9 mouse cellular contexts compared by ENCODE assay signal in genomic region chrX:11840319-11841035, GRCm38 (mm10).
A peak's percentile ranks its signal among the peaks of the same experiment; 100 is the strongest.
DNase-seq lines count a peak whose midpoint lies in the region; ATAC-seq and TF ChIP-seq lines count a peak whose summit lies in the region.
"Had no signal": no experiment of that assay in that cellular context is flagged by ENCODE, and none has a peak within 500 bp of the region (broad histone marks: within the 10 kb centered on the region; RNA-seq: fewer than 3 reads in every experiment).

No protein-coding gene starts in this region.

- H3K36me3 ChIP-seq in stomach, embryonic 16.5 days (ENCODE audit: control insufficient read depth, insufficient read depth, low read length), result no peaks in the 10 kb centered on the region
- H3K36me3 ChIP-seq: intestine, embryonic 15.5 days had no signal

- peaks cover 6% of the 10 kb centered on the region for H3K27me3 ChIP-seq in stomach, embryonic 16.5 days (ENCODE audit: control insufficient read depth, insufficient read depth, low read length)
- H3K27me3 ChIP-seq: intestine, embryonic 15.5 days; Patski had no signal

- TF ChIP-seq CTCF in gastrocnemius, adult 2 months (IDR thresholded peaks at IDR 0.05), result no peak

- no peaks in the 10 kb centered on the region for H3K9me3 ChIP-seq in stomach, embryonic 16.5 days (replicated peaks; ENCODE audit: control insufficient read depth, low read length)
- H3K9me3 ChIP-seq: intestine, embryonic 15.5 days had no signal

- no peak overlapping the region for H3K9ac ChIP-seq in stomach, embryonic 16.5 days (ENCODE audit: low read length)
- H3K9ac ChIP-seq: intestine, embryonic 15.5 days had no signal

- H3K27ac ChIP-seq in gastrocnemius, adult 2 months, result peak overlapping the region; percentile 85
- peak overlapping the region; percentile 25 for H3K27ac ChIP-seq in stomach, embryonic 16.5 days (ENCODE audit: low read length)

- DNase-seq in ovary, adult 18-20 months (ENCODE audit: low spot score), result peak; percentile 35
- DNase-seq in ovary, postnatal 14 days (ENCODE audit: low spot score), result no peak
- DNase-seq in gastrocnemius, adult 2 months, result peak; percentile 72
- peak; percentile 21 to 33 for DNase-seq in heart, postnatal 36 days
- no peak for DNase-seq in thymus, postnatal 25 days
- DNase-seq in right cerebral cortex, adult 18-20 months, result no peak

- H3K4me2 ChIP-seq in stomach, embryonic 16.5 days (ENCODE audit: low read depth, low read length), result no peak overlapping the region
- H3K4me2 ChIP-seq: intestine, embryonic 15.5 days had no signal

- H3K4me1 ChIP-seq in stomach, embryonic 16.5 days (ENCODE audit: control insufficient read depth, insufficient read depth, low read length), result peaks cover 3% of the 10 kb centered on the region; the same call in 1 of the 2 replicates

- WGBS in stomach, embryonic 16.5 days, result 59% methylated on average over 10 of the region's 11 CpGs

- ATAC-seq in stomach, embryonic 16.5 days (ENCODE audit: insufficient read depth, low FRiP score), result no peak
- ATAC-seq: intestine, embryonic 15.5 days; Patski had no signal

- no peak overlapping the region for H3K4me3 ChIP-seq in gastrocnemius, adult 2 months
- H3K4me3 ChIP-seq in stomach, embryonic 16.5 days (replicated peaks; ENCODE audit: low read length), result no peak overlapping the region
- H3K4me3 ChIP-seq: intestine, embryonic 15.5 days had no signal

- intact Hi-C loops in gastrocnemius, adult 2 months (cut with DNase I), result no loop called here
- intact Hi-C loops in heart, postnatal 36 days (cut with DNase I), result no loop called here

Comparison
In these comparisons a context has a peak if more than half of its experiments do, and no peak if none do; other contexts are left out.
1. DNase-seq: peak in ovary, adult 18-20 months (single experiment), gastrocnemius, adult 2 months (single experiment) and heart, postnatal 36 days (2 of 2); none in ovary, postnatal 14 days (single experiment), thymus, postnatal 25 days (single experiment) and right cerebral cortex, adult 18-20 months (single experiment).